Mouse (Mus musculus): ENCODE data around the gene Olfr701.

DNA sequence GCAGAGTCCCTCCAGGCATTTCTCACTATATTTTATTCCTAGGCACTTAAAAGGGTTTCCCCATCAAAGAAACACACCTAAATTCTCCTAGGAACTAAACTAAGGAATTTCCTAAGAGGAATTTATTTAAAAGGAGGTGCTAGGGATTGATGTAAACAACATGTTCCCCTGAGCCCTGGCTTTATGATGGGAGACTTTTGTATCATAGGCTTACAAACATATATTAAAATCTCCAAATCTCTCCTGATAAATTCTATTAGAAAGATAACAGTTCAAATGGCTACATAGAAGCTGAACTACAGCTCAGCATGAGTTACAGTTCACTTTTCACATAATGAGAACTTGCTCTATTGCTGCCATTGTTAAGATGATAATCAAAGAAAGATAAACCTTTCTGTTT is 19.9 kb downstream of the Olfr701 start, which contains the start of gene Olfr702:
- TF ChIP-seq TAL1 (IDR thresholded peaks at IDR 0.05; ENCODE audit: low read length): no peak
- no peak for TF ChIP-seq POLR2A (IDR thresholded peaks at IDR 0.05; ENCODE audit: control insufficient read depth in 1 of 2, insufficient read depth in 1 of 2, low read depth in 1 of 2, low read length in 2 of 2, poor library complexity in 1 of 2)
- no peak for TF ChIP-seq CHD1 (IDR thresholded peaks at IDR 0.05; ENCODE audit: low read depth, low read length)
- TF ChIP-seq GATA1 (IDR thresholded peaks at IDR 0.05; ENCODE audit: low read depth, low read length): no peak
- TF ChIP-seq MAFK (IDR thresholded peaks at IDR 0.05; ENCODE audit: borderline replicate concordance, low read depth, low read length): no peak
- no peak for TF ChIP-seq HCFC1 (IDR thresholded peaks at IDR 0.05; ENCODE audit: low read depth, low read length)
- no peak for TF ChIP-seq USF2 (IDR thresholded peaks at IDR 0.05; ENCODE audit: borderline replicate concordance in 1 of 2, insufficient read depth in 1 of 2, low read depth in 1 of 2, low read length in 2 of 2)
- no peak for TF ChIP-seq KAT2A (conservative IDR thresholded peaks at IDR 0.05; ENCODE audit: low read depth, low read length)
- TF ChIP-seq CTCF (IDR thresholded peaks at IDR 0.05 in 2 of 3, conservative IDR thresholded peaks at IDR 0.05 in 1 of 3; ENCODE audit: control insufficient read depth in 1 of 3, insufficient read depth in 1 of 3, low read depth in 2 of 3, low read length in 3 of 3, poor library complexity in 1 of 3, severe bottlenecking in 1 of 3): no peak
- no peak for TF ChIP-seq TCF12 (IDR thresholded peaks at IDR 0.05; ENCODE audit: low read depth, low read length)
- no peak for TF ChIP-seq BHLHE40 (IDR thresholded peaks at IDR 0.05; ENCODE audit: borderline replicate concordance, low read depth, low read length)
- TF ChIP-seq ETS1 (IDR thresholded peaks at IDR 0.05; ENCODE audit: low read depth, low read length): no peak

Data from MEL (cell line).